11 mouse cellular contexts compared by ENCODE assay signal in the genomic region with DNA sequence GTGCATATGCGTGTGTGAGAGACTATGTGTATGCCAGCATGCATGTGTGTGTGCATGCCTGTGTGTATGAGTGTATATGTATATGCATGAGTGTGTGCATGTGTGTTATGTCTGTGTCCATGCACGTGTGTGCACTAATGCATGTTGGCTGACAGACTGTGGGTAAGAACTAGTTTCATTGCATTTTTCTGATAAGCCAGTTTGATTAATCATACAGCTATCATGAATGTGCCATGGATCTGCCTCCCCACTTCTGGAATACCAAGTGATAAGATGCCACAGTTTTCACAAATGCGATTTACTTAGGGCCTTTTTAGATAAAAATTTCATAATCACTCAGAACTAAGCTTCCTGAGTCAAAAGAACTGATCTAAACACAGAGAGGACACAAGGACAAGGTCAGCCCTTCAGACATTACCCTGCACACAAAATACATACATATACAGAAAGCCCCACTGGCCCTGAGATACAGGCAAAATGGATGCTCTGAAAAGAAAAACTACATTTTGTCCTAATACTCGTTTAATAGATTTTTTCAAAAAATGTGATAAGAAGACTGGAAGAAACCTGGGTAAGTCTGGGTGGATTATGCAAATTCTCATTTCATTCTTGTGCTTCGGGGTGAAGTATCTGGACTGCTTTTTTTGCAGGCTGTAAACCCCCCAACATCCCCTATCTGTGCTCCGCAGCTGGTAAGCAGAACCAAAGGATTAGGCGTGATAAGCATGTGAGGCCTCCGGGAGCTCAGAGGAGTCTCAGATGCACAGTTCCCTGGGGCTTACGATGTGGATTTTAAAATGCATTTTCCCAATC.
DNase-seq lines count a peak whose midpoint lies in the region; ATAC-seq lines count a peak whose summit lies in the region.
"Had no signal": no experiment of that assay in that cellular context is flagged by ENCODE, and none has a peak within 500 bp of the region (broad histone marks: within the 10 kb centered on the region; RNA-seq: fewer than 3 reads in every experiment).

No protein-coding gene starts in this region.

- no peak overlapping the region for H3K4me2 ChIP-seq in forebrain, embryonic 14.5 days (ENCODE audit: low read length)
- H3K4me2 ChIP-seq in liver, embryonic 15.5 days, result peak overlapping the region; percentile 59

- H3K9me3 ChIP-seq in forebrain, embryonic 14.5 days (replicated peaks; ENCODE audit: control insufficient read depth, low read length), result no peaks in the 10 kb centered on the region
- H3K9me3 ChIP-seq in liver, embryonic 15.5 days (replicated peaks), result no peaks in the 10 kb centered on the region

- peaks cover 51% of the 10 kb centered on the region for H3K4me1 ChIP-seq in forebrain, embryonic 14.5 days (ENCODE audit: control insufficient read depth, insufficient read depth, low read length)
- H3K4me1 ChIP-seq in liver, embryonic 15.5 days (replicated peaks), result peaks cover 56% of the 10 kb centered on the region

- H3K9ac ChIP-seq in forebrain, embryonic 14.5 days (ENCODE audit: low read length), result no peak overlapping the region
- peak overlapping the region; percentile 42 for H3K9ac ChIP-seq in liver, embryonic 15.5 days

- 59% methylated on average over 9 of the region's 9 CpGs for WGBS in forebrain, embryonic 14.5 days
- 22% methylated on average over 9 of the region's 9 CpGs for WGBS in liver, embryonic 15.5 days (ENCODE audit: insufficient replicate concordance)

- no peak overlapping the region for H3K4me3 ChIP-seq in forebrain, embryonic 14.5 days (ENCODE audit: low read depth, low read length)
- peak overlapping the region; percentile 17 for H3K4me3 ChIP-seq in liver, embryonic 15.5 days (replicated peaks)

- ATAC-seq in forebrain, embryonic 14.5 days, result no peak
- peak; percentile 98 for ATAC-seq in liver, embryonic 15.5 days (ENCODE audit: insufficient read depth)

- no peaks in the 10 kb centered on the region for H3K27me3 ChIP-seq in forebrain, embryonic 14.5 days (replicated peaks; ENCODE audit: control insufficient read depth, insufficient read depth, low read length)
- H3K27me3 ChIP-seq in liver, embryonic 15.5 days, result peaks cover 7% of the 10 kb centered on the region; the same call in 1 of the 2 replicates

- peak overlapping the region; percentile 80 for H3K27ac ChIP-seq in forebrain, embryonic 14.5 days (ENCODE audit: low read depth, low read length)
- H3K27ac ChIP-seq in liver, embryonic 15.5 days (replicated peaks), result peak overlapping the region; percentile 88

- DNase-seq in retina, postnatal 1 day, result peak; percentile 41
- DNase-seq in retina, embryonic 14.5 days (ENCODE audit: low spot score), result no peak
- no peak for DNase-seq in forebrain, embryonic 14.5 days (ENCODE audit: low spot score)
- peak; percentile 54 for DNase-seq in yolk sac, embryonic 10.5 days (ENCODE audit: low spot score)
- no peak for DNase-seq in thymus, postnatal 0 days (ENCODE audit: low spot score)
- no peak for DNase-seq in layer of hippocampus, adult 9-10 months (ENCODE audit: low spot score)
- DNase-seq: adrenal gland, postnatal 36 days; heart, postnatal 10 days; lung, postnatal 36 days; thymus, adult 2 months had no signal

- no peaks in the 10 kb centered on the region for H3K36me3 ChIP-seq in forebrain, embryonic 14.5 days (ENCODE audit: control insufficient read depth, insufficient read depth, low read length)
- no peaks in the 10 kb centered on the region for H3K36me3 ChIP-seq in liver, embryonic 15.5 days (replicated peaks)

Comparison
In these comparisons a context has a peak if more than half of its experiments do, and no peak if none do; other contexts are left out.
1. DNase-seq: peak in retina, postnatal 1 day (single experiment) and yolk sac, embryonic 10.5 days (single experiment); none in retina, embryonic 14.5 days (single experiment), forebrain, embryonic 14.5 days (single experiment), thymus, postnatal 0 days (single experiment) and layer of hippocampus, adult 9-10 months (single experiment).